In the genomic region with DNA sequence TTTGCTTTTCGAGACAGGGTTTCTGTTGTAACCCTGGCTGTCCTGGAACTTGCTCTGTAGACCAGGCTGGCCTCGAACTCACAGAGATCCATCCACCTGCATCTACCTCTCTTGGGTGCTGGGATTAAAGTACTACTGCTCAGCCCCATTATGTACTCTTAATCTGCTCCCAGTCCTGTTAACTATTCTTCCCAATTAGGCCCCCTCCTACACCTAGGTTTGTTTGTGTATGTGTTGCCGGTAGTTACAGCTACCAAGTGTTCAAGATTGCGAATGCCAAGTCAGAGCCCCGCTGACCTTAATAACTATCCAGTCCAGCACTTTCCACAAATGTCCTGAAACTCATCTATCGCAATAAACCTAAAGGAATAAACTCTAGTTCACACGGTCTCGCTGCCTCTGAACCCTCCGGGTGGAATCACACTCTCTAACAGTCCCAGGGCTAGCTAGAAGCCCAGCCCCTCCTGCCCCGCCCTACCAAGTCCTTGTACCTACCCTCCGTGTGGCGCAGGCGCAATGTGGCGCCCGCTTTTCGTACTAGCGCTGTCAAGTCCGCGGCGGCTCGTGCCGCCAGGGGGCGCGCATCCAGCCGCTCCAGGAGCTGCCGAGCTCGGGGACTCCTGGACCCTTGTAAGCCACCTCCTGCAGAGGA, we compare ENCODE assay signal across 8 mouse cellular contexts. TPM values are rescaled to one million over a fixed set of nuclear protein-coding genes. Genes with fewer than 3 reads are reported as not detected.
A peak's percentile ranks its signal among the peaks of the same experiment; 100 is the strongest.
DNase-seq lines count a peak whose midpoint lies in the region; ATAC-seq lines count a peak whose summit lies in the region.

No protein-coding gene starts in this region.

- peak overlapping the region; percentile 53 for H3K4me2 ChIP-seq in hindbrain, embryonic 16.5 days (ENCODE audit: low read length)

- H3K36me3 ChIP-seq in hindbrain, embryonic 16.5 days (ENCODE audit: control insufficient read depth, insufficient read depth, low read length): no peaks in the 10 kb centered on the region

- no peaks in the 10 kb centered on the region for H3K9me3 ChIP-seq in hindbrain, embryonic 16.5 days (ENCODE audit: control insufficient read depth, low read length)

- peak; percentile 94 for ATAC-seq in hindbrain, embryonic 16.5 days

- peak; percentile 97 for DNase-seq in ZHBTc4 (ENCODE audit: low read depth, low spot score)
- DNase-seq in cerebellum, postnatal 4 days (ENCODE audit: low spot score in 2 of 2): peak; percentile 50 to 84
- peak; percentile 88 for DNase-seq in gastrocnemius, adult 18-20 months (ENCODE audit: low spot score)
- peak; percentile 82 to 85 for DNase-seq in left cerebral cortex, adult 18-20 months (ENCODE audit: low spot score in 2 of 2)
- DNase-seq in lung, postnatal 4 days: peak; percentile 92 to 95
- peak; percentile 92 for DNase-seq in retina, postnatal 1 day
- DNase-seq in thymus, postnatal 4 days: peak; percentile 93

- no peak overlapping the region for H3K27ac ChIP-seq in hindbrain, embryonic 16.5 days (ENCODE audit: low read depth, low read length)

- 18% methylated on average over 27 of the region's 27 CpGs for whole genome bisulfite sequencing in hindbrain, embryonic 16.5 days

- H3K4me3 ChIP-seq in hindbrain, embryonic 16.5 days (ENCODE audit: low read length): peak overlapping the region; percentile 31

- no peaks in the 10 kb centered on the region for H3K4me1 ChIP-seq in hindbrain, embryonic 16.5 days (ENCODE audit: control insufficient read depth, insufficient read depth, low read depth, low read length)

- H3K27me3 ChIP-seq in hindbrain, embryonic 16.5 days (replicated peaks; ENCODE audit: control insufficient read depth, insufficient read depth, low read length): no peaks in the 10 kb centered on the region

- H3K9ac ChIP-seq in hindbrain, embryonic 16.5 days (ENCODE audit: low read depth, low read length): peak overlapping the region; percentile 41; the same call in 1 of the 2 replicates

RNA-seq across cellular contexts. Expression of a gene that starts 1.5 kb away (rescaled TPM):
- 10 to 100 TPM; 30.6 to 33.7 TPM for total RNA-seq in gastrocnemius, adult 18-20 months (2021)
- polyA plus RNA-seq in hindbrain, embryonic 16.5 days (2015; fragmentation: Nextera tagmentation; extraction: Ambion mirVana): 0.25 and 0.45 TPM in 2 replicates
- total RNA-seq in left cerebral cortex, adult 18-20 months (2021): under 1 TPM; 0.19 to 0.44 TPM

RNA-seq across cellular contexts. Expression of a gene that starts 8.3 kb away (rescaled TPM):
- 10 to 100 TPM; 30.3 to 35.0 TPM for total RNA-seq in gastrocnemius, adult 18-20 months (2021)
- 21.1 and 24.8 TPM in 2 replicates for polyA plus RNA-seq in hindbrain, embryonic 16.5 days (2015; fragmentation: Nextera tagmentation; extraction: Ambion mirVana)
- 10 to 100 TPM in 1 of 2 experiments, 1 to 10 TPM in 1; 8.8 to 11.1 TPM for total RNA-seq in left cerebral cortex, adult 18-20 months (2021)

RNA-seq across cellular contexts. Expression of a gene that starts 17.4 kb away (rescaled TPM):
- 10 to 100 TPM; 14.3 to 15.0 TPM for total RNA-seq in gastrocnemius, adult 18-20 months (2021)
- polyA plus RNA-seq in hindbrain, embryonic 16.5 days (2015; fragmentation: Nextera tagmentation; extraction: Ambion mirVana): 45.7 and 51.2 TPM in 2 replicates
- 10 to 100 TPM; 33.8 to 34.2 TPM for total RNA-seq in left cerebral cortex, adult 18-20 months (2021)

RNA-seq across cellular contexts. Expression of a gene that starts 22.5 kb away (rescaled TPM):
- total RNA-seq in gastrocnemius, adult 18-20 months (2021): 10 to 100 TPM; 10.8 to 26.5 TPM
- 1.7 and 2.2 TPM in 2 replicates for polyA plus RNA-seq in hindbrain, embryonic 16.5 days (2015; fragmentation: Nextera tagmentation; extraction: Ambion mirVana)
- total RNA-seq in left cerebral cortex, adult 18-20 months (2021): 1 to 10 TPM; 1.9 to 2.5 TPM

RNA-seq across cellular contexts. Expression of a gene that starts 34.6 kb away (rescaled TPM):
- total RNA-seq in gastrocnemius, adult 18-20 months (2021): 10 to 100 TPM; 32.4 to 37.1 TPM
- polyA plus RNA-seq in hindbrain, embryonic 16.5 days (2015; fragmentation: Nextera tagmentation; extraction: Ambion mirVana): 31.6 and 36.3 TPM in 2 replicates
- total RNA-seq in left cerebral cortex, adult 18-20 months (2021): 10 to 100 TPM; 55.8 to 56.1 TPM

Comparison
In these comparisons a context has a peak if more than half of its experiments do, and no peak if none do; other contexts are left out.
1. RNA of a gene that starts 1.5 kb away (total RNA-seq): 30.6 to 33.7 TPM in gastrocnemius, adult 18-20 months; 0.19 to 0.44 TPM in left cerebral cortex, adult 18-20 months; every median in the first group is over 10 times any median in the second.
2. Peak in every context shown above with its lines, with median percentiles within 50 percentile points of each other: DNase-seq.